ENCODE assay signal across 8 mouse cellular contexts in genomic region chr2:69722650-69723518, GRCm38 (mm10). TPM values are rescaled to one million over a fixed set of nuclear protein-coding genes. Genes with fewer than 3 reads are reported as not detected.
DNase-seq lines count a peak whose midpoint lies in the region; ATAC-seq lines count a peak whose summit lies in the region.

No protein-coding gene starts in this region.

- H3K36me3 ChIP-seq in heart, embryonic 13.5 days, result no peaks in the 10 kb centered on the region
- H3K36me3 ChIP-seq in liver, embryonic 12.5 days, result peaks cover 2% of the 10 kb centered on the region; the same call in 1 of the 2 replicates
- no peaks in the 10 kb centered on the region for H3K36me3 ChIP-seq in stomach, embryonic 15.5 days

- WGBS in heart, embryonic 13.5 days, result under 1% methylated on average over 81 of the region's 91 CpGs
- under 1% methylated on average over 86 of the region's 91 CpGs for WGBS in liver, embryonic 12.5 days (ENCODE audit: insufficient replicate concordance)
- under 1% methylated on average over 91 of the region's 91 CpGs for WGBS in stomach, embryonic 15.5 days

- H3K4me3 ChIP-seq in heart, embryonic 13.5 days, result peak overlapping the region; percentile 93
- H3K4me3 ChIP-seq in liver, embryonic 12.5 days, result peak overlapping the region; percentile 97
- H3K4me3 ChIP-seq in stomach, embryonic 15.5 days (replicated peaks), result peak overlapping the region; percentile 99

- peak; percentile 92 for DNase-seq in CD4-positive helper T cell, adult 2 months (ENCODE audit: low read depth, low spot score)
- DNase-seq in brain, embryonic 18.5 days (ENCODE audit: low read depth, low spot score), result peak; percentile 93
- DNase-seq in kidney, postnatal 10 days, result peak; percentile 97
- DNase-seq in natural killer cell, adult 2 months (ENCODE audit: low spot score in 2 of 2), result peak; percentile 83 to 86

- ATAC-seq in erythroid progenitor cell, adult 5-6 weeks (replicated peaks; ENCODE audit: low FRiP score, poor library complexity, severe bottlenecking), result peak; percentile 91
- ATAC-seq in heart, embryonic 13.5 days (ENCODE audit: extremely low read depth, insufficient number of reproducible peaks, low FRiP score, low TSS enrichment), result peak; percentile 75
- ATAC-seq in liver, embryonic 12.5 days, result peak; percentile 90
- peak; percentile 95 for ATAC-seq in stomach, embryonic 15.5 days (ENCODE audit: insufficient read depth, low FRiP score, low read depth)

- peak overlapping the region; percentile 93 for H3K9ac ChIP-seq in heart, embryonic 13.5 days
- H3K9ac ChIP-seq in liver, embryonic 12.5 days, result peak overlapping the region; percentile 93
- peak overlapping the region; percentile 93 for H3K9ac ChIP-seq in stomach, embryonic 15.5 days

- H3K9me3 ChIP-seq in heart, embryonic 13.5 days, result no peaks in the 10 kb centered on the region
- H3K9me3 ChIP-seq in liver, embryonic 12.5 days (replicated peaks), result no peaks in the 10 kb centered on the region
- H3K9me3 ChIP-seq in stomach, embryonic 15.5 days, result no peaks in the 10 kb centered on the region

- H3K4me1 ChIP-seq in heart, embryonic 13.5 days, result peaks cover 15% of the 10 kb centered on the region
- peaks cover 20% of the 10 kb centered on the region for H3K4me1 ChIP-seq in liver, embryonic 12.5 days
- 0 out of 2 replicates have a peak, but pooled peaks cover 4% of the 10 kb centered on the region for H3K4me1 ChIP-seq in stomach, embryonic 15.5 days

- H3K27ac ChIP-seq in heart, embryonic 13.5 days (replicated peaks), result peak overlapping the region; percentile 93
- peak overlapping the region; percentile 89 for H3K27ac ChIP-seq in liver, embryonic 12.5 days
- H3K27ac ChIP-seq in stomach, embryonic 15.5 days, result peak overlapping the region; percentile 93

- H3K27me3 ChIP-seq in heart, embryonic 13.5 days (replicated peaks), result peaks cover 9% of the 10 kb centered on the region; the same call in 1 of the 2 replicates
- H3K27me3 ChIP-seq in liver, embryonic 12.5 days (replicated peaks), result peaks cover 28% of the 10 kb centered on the region
- no peaks in the 10 kb centered on the region for H3K27me3 ChIP-seq in stomach, embryonic 15.5 days (replicated peaks)

- peak overlapping the region; percentile 89 for H3K4me2 ChIP-seq in heart, embryonic 13.5 days
- peak overlapping the region; percentile 70 for H3K4me2 ChIP-seq in liver, embryonic 12.5 days
- peak overlapping the region; percentile 70 for H3K4me2 ChIP-seq in stomach, embryonic 15.5 days

RNA-seq across cellular contexts. Expression of gene Ppig, which starts 0.5 kb away (rescaled TPM):
- total RNA-seq in erythroid progenitor cell, adult 5-6 weeks (2015; ENCODE audit: low replicate concordance), result 35.7 and 45.7 TPM in 2 replicates
- total RNA-seq in erythroid progenitor cell, adult 5-6 weeks (2017; ENCODE audit: low replicate concordance), result 49.0 and 72.4 TPM in 2 replicates
- polyA plus RNA-seq in heart, embryonic 13.5 days (2015; fragmentation: Nextera tagmentation; extraction: Ambion mirVana), result 85.1 and 93.0 TPM in 2 replicates
- polyA plus RNA-seq in liver, embryonic 12.5 days (2016; fragmentation: Nextera tagmentation; extraction: Ambion mirVana), result 104 and 109 TPM in 2 replicates
- polyA plus RNA-seq in stomach, embryonic 15.5 days (2015; fragmentation: Nextera tagmentation; extraction: Ambion mirVana), result 124 and 152 TPM in 2 replicates

RNA-seq across cellular contexts. Expression of gene Fastkd1, which starts 9.6 kb away (rescaled TPM):
- total RNA-seq in erythroid progenitor cell, adult 5-6 weeks (2015; ENCODE audit: low replicate concordance), result 2.1 and 2.5 TPM in 2 replicates
- 1.3 and 1.4 TPM in 2 replicates for total RNA-seq in erythroid progenitor cell, adult 5-6 weeks (2017; ENCODE audit: low replicate concordance)
- 16.6 and 17.1 TPM in 2 replicates for polyA plus RNA-seq in heart, embryonic 13.5 days (2015; fragmentation: Nextera tagmentation; extraction: Ambion mirVana)
- polyA plus RNA-seq in liver, embryonic 12.5 days (2016; fragmentation: Nextera tagmentation; extraction: Ambion mirVana), result 7.9 and 8.4 TPM in 2 replicates
- polyA plus RNA-seq in stomach, embryonic 15.5 days (2015; fragmentation: Nextera tagmentation; extraction: Ambion mirVana), result 9.0 and 9.8 TPM in 2 replicates

RNA-seq across cellular contexts. Expression of gene Klhl41, which starts 53.0 kb away (rescaled TPM):
- total RNA-seq in erythroid progenitor cell, adult 5-6 weeks (2015; ENCODE audit: low replicate concordance), result not detected in 2 replicates
- not detected in 2 replicates for total RNA-seq in erythroid progenitor cell, adult 5-6 weeks (2017; ENCODE audit: low replicate concordance)
- 14.2 and 17.4 TPM in 2 replicates for polyA plus RNA-seq in heart, embryonic 13.5 days (2015; fragmentation: Nextera tagmentation; extraction: Ambion mirVana)
- 0.13 and 0.39 TPM in 2 replicates for polyA plus RNA-seq in liver, embryonic 12.5 days (2016; fragmentation: Nextera tagmentation; extraction: Ambion mirVana)
- 0.24 and 0.86 TPM in 2 replicates for polyA plus RNA-seq in stomach, embryonic 15.5 days (2015; fragmentation: Nextera tagmentation; extraction: Ambion mirVana)

Comparison
In these comparisons a context has a peak if more than half of its experiments do, and no peak if none do; other contexts are left out.
1. Peak in every context shown above with its lines: DNase-seq, ATAC-seq, H3K4me3 ChIP-seq and H3K27ac ChIP-seq.